Mouse (Mus musculus) olfactory bulb, adult 2 months (tissue): Measurements from ENCODE around the gene Myo1g.

Experiments
- CTCF ChIP-seq: fragments of 200-500 bp; IDR thresholded peaks from 2 replicates; pipeline ENCODE4 v1.5.1; 2012; ENCODE audit warnings: low read depth, mild to moderate bottlenecking, low read length, moderate library complexity; ENCODE audit not compliant: insufficient read depth
- POLR2A ChIP-seq: fragments of 200-500 bp; IDR thresholded peaks from 2 replicates; pipeline ENCODE4 v1.6.1; 2012; ENCODE audit warnings: mild to moderate bottlenecking, low read depth, low read length, moderate library complexity; ENCODE audit not compliant: insufficient read depth

- TF ChIP-seq CTCF (no peak), POLR2A (no peak)
These were observed 49.7 kb downstream of the Myo1g start for GRCm38 (mm10) chr11:6471054-6471453.
